Mouse (Mus musculus) liver, embryonic 13.5 days (tissue): ENCODE results near the gene Sri. TPM values are rescaled to one million over a fixed set of nuclear protein-coding genes. Genes with fewer than 3 reads are reported as not detected.

ENCODE experiments used
- ATAC-seq: fragments of 200-750 bp; cut with Nextera tagmentation; 2 replicates; pipeline ENCODE4 v1.8.0; 2017; ENCODE audit warnings: low read depth, mild to moderate bottlenecking, moderate number of reproducible peaks, moderate library complexity
- DNase-seq: peaks from one replicate; pipeline ENCODE4 v3.0.0; 2022
- H3K27ac ChIP-seq: fragments of 300-500 bp; sonication (generic); 2 replicates; pipeline ENCODE4 v1.5.1; 2015; ENCODE audit warnings: moderate library complexity, mild to moderate bottlenecking, inconsistent platforms
- H3K27me3 ChIP-seq: fragments of 300-500 bp; sonication (generic); 2 replicates; pipeline ENCODE4 v1.6.1; 2015; ENCODE audit warnings: mild to moderate bottlenecking, inconsistent platforms
- H3K36me3 ChIP-seq: fragments of 300-500 bp; sonication (generic); 2 replicates; pipeline ENCODE4 v1.6.1; 2015; ENCODE audit warnings: mild to moderate bottlenecking, inconsistent platforms
- H3K4me1 ChIP-seq: fragments of 300-500 bp; sonication (generic); replicated peaks from 2 replicates; pipeline ENCODE4 v1.6.1; 2015; ENCODE audit warnings: inconsistent platforms
- H3K4me2 ChIP-seq: fragments of 300-500 bp; sonication (generic); 2 replicates; pipeline ENCODE4 v1.6.1; 2015; ENCODE audit warnings: inconsistent platforms, mild to moderate bottlenecking, moderate library complexity
- H3K4me3 ChIP-seq: fragments of 300-500 bp; sonication (generic); replicated peaks from 2 replicates; pipeline ENCODE4 v1.5.1; 2015; ENCODE audit warnings: mild to moderate bottlenecking, inconsistent platforms
- H3K9ac ChIP-seq: fragments of 300-500 bp; sonication (generic); 2 replicates; pipeline ENCODE4 v1.6.1; 2015; ENCODE audit warnings: mild to moderate bottlenecking, inconsistent platforms
- H3K9me3 ChIP-seq: fragments of 300-500 bp; sonication (generic); replicated peaks from 2 replicates; pipeline ENCODE4 v1.6.1; 2016; ENCODE audit warnings: inconsistent platforms
- WGBS: fragments of 180-500 bp; shearing (Covaris S2); methylation state at CpG from one replicate; pipeline ENCODE4 v1.1.7; 2015; ENCODE audit not compliant: insufficient replicate concordance; 5-methylcytosine and 5-hydroxymethylcytosine counted together
- polyA plus RNA-seq: library from polyadenylated mRNA; unstranded; fragments of >200 nt; fragmentation: Nextera tagmentation; extraction: Ambion mirVana; gene quantifications from 2 replicates; pipeline ENCODE4 v1.2.1, GENCODE M21; 2015

The Sri gene
- polyA plus RNA-seq, 1 experiment from 2014 or later: 226 TPM

- Histone ChIP-seq H3K9ac (peak overlapping the region; percentile 94), H3K4me1 (peaks cover 36% of the 10 kb centered on the region), H3K36me3 (peaks cover 35% of the 10 kb centered on the region), H3K4me3 (peak overlapping the region; percentile 91), H3K4me2 (peak overlapping the region; percentile 78), H3K27me3 (no peaks in the 10 kb centered on the region), H3K9me3 (no peaks in the 10 kb centered on the region), H3K27ac (no peak overlapping the region)
- 79% methylated on average over 7 of the region's 7 CpGs for WGBS
- no peak for DNase-seq
- no peak for ATAC-seq
These were observed 12.2 kb downstream of the Sri start for GRCm38 (mm10) chr5:8058056-8058455.

- H3K4me2 ChIP-seq: peak overlapping the region; percentile 56
- WGBS: 90% methylated on average over 2 of the region's 2 CpGs
These were observed 16.6 kb downstream of the Sri start for GRCm38 (mm10) chr5:8062469-8062868.

GRCm38 (mm10) chr5:8063207-8063606 lies 17.3 kb downstream of the Sri start:
- H3K27ac ChIP-seq: peak overlapping the region; percentile 77

More at GRCm38 (mm10) chr5:8062469-8062868, 16.6 kb downstream of the Sri start:
- H3K27me3 ChIP-seq: no peaks in the 10 kb centered on the region
- ATAC-seq (no peak), DNase-seq (no peak)
- H3K9ac ChIP-seq: no peak overlapping the region
- peaks cover 79% of the 10 kb centered on the region for H3K36me3 ChIP-seq
- no peaks in the 10 kb centered on the region for H3K9me3 ChIP-seq
- peaks cover 33% of the 10 kb centered on the region for H3K4me1 ChIP-seq
- 0 out of 2 replicates have a peak overlapping the region, but pooled peaks have one; percentile 28 for H3K4me3 ChIP-seq
- peak overlapping the region; percentile 77 for H3K27ac ChIP-seq

GRCm38 (mm10) chr5:8073406-8073805 lies 27.5 kb downstream of the Sri start:
- Histone ChIP-seq H3K4me2 (no peak overlapping the region), H3K4me1 (no peaks in the 10 kb centered on the region), H3K27ac (no peak overlapping the region), H3K4me3 (no peak overlapping the region), H3K36me3 (peaks cover 29% of the 10 kb centered on the region), H3K9me3 (no peaks in the 10 kb centered on the region), H3K27me3 (no peaks in the 10 kb centered on the region), H3K9ac (no peak overlapping the region)
- DNase-seq: no peak
- no peak for ATAC-seq
- WGBS: 88% methylated on average over 9 of the region's 9 CpGs

More at GRCm38 (mm10) chr5:8063207-8063606, 17.3 kb downstream of the Sri start:
- ATAC-seq (peak; percentile 100), DNase-seq (peak; percentile 59)
- H3K36me3 ChIP-seq: peaks cover 80% of the 10 kb centered on the region
- 12% methylated on average over 6 of the region's 6 CpGs for WGBS
- peaks cover 25% of the 10 kb centered on the region for H3K4me1 ChIP-seq
- H3K9ac ChIP-seq: peak overlapping the region; percentile 42; the same call in 1 of the 2 replicates
- no peaks in the 10 kb centered on the region for H3K9me3 ChIP-seq
- H3K27me3 ChIP-seq: no peaks in the 10 kb centered on the region
- H3K4me3 ChIP-seq: peak overlapping the region; percentile 28; the same call in 1 of the 2 replicates
- peak overlapping the region; percentile 56 for H3K4me2 ChIP-seq

- Histone ChIP-seq H3K4me1 (no peaks in the 10 kb centered on the region), H3K27ac (no peak overlapping the region), H3K27me3 (no peaks in the 10 kb centered on the region), H3K4me3 (no peak overlapping the region), H3K4me2 (no peak overlapping the region), H3K36me3 (peaks cover 26% of the 10 kb centered on the region), H3K9ac (no peak overlapping the region), H3K9me3 (no peaks in the 10 kb centered on the region)
- ATAC-seq (no peak), DNase-seq (no peak)
- 85% methylated on average over 9 of the region's 9 CpGs for WGBS
These were observed 28.2 kb downstream of the Sri start for GRCm38 (mm10) chr5:8073901-8074561.

GRCm38 (mm10) chr5:8077481-8077880 lies 31.6 kb downstream of the Sri start:
- Histone ChIP-seq H3K27me3 (no peaks in the 10 kb centered on the region), H3K4me1 (no peaks in the 10 kb centered on the region), H3K9me3 (no peaks in the 10 kb centered on the region), H3K4me2 (no peak overlapping the region), H3K36me3 (peaks cover 3% of the 10 kb centered on the region; the same call in 1 of the 2 replicates), H3K27ac (no peak overlapping the region), H3K9ac (no peak overlapping the region), H3K4me3 (no peak overlapping the region)
- ATAC-seq (no peak), DNase-seq (no peak)
- 80% methylated on average over 8 of the region's 8 CpGs for WGBS

- ATAC-seq: peak; percentile 75; the same call in 1 of the 2 replicates
- no peak overlapping the region for H3K4me2 ChIP-seq
These were observed 37.1 kb downstream of the Sri start for GRCm38 (mm10) chr5:8082800-8083509.

GRCm38 (mm10) chr5:8085661-8086060 lies 39.8 kb downstream of the Sri start:
- H3K9ac ChIP-seq: no peak overlapping the region
- H3K27ac ChIP-seq: no peak overlapping the region

More at GRCm38 (mm10) chr5:8082800-8083509, 37.1 kb downstream of the Sri start:
- no peaks in the 10 kb centered on the region for H3K9me3 ChIP-seq
- no peak overlapping the region for H3K27ac ChIP-seq
- 51% methylated on average over 20 of the region's 20 CpGs for WGBS
- no peaks in the 10 kb centered on the region for H3K36me3 ChIP-seq
- no peak overlapping the region for H3K4me3 ChIP-seq
- no peak overlapping the region for H3K9ac ChIP-seq
- H3K4me1 ChIP-seq: no peaks in the 10 kb centered on the region; the same call in 1 of the 2 replicates
- DNase-seq: no peak
- H3K27me3 ChIP-seq: no peaks in the 10 kb centered on the region

GRCm38 (mm10) chr5:8088147-8088546 lies 42.3 kb downstream of the Sri start:
- ATAC-seq: no peak
- no peak overlapping the region for H3K9ac ChIP-seq

More at GRCm38 (mm10) chr5:8085661-8086060, 39.8 kb downstream of the Sri start:
- Histone ChIP-seq H3K4me2 (no peak overlapping the region), H3K27me3 (no peaks in the 10 kb centered on the region), H3K9me3 (no peaks in the 10 kb centered on the region), H3K4me3 (no peak overlapping the region), H3K36me3 (no peaks in the 10 kb centered on the region), H3K4me1 (no peaks in the 10 kb centered on the region; the same call in 1 of the 2 replicates)
- 64% methylated on average over 3 of the region's 3 CpGs for WGBS
- DNase-seq (no peak), ATAC-seq (no peak)

GRCm38 (mm10) chr5:8094921-8095320 lies 49.0 kb downstream of the Sri start:
- Histone ChIP-seq H3K4me1 (no peaks in the 10 kb centered on the region), H3K36me3 (no peaks in the 10 kb centered on the region), H3K9ac (no peak overlapping the region), H3K9me3 (no peaks in the 10 kb centered on the region), H3K4me3 (no peak overlapping the region), H3K4me2 (no peak overlapping the region), H3K27me3 (no peaks in the 10 kb centered on the region), H3K27ac (no peak overlapping the region)
- 68% methylated on average over 5 of the region's 5 CpGs for WGBS
- no peak for DNase-seq
- ATAC-seq: no peak

More at GRCm38 (mm10) chr5:8088147-8088546, 42.3 kb downstream of the Sri start:
- no peaks in the 10 kb centered on the region for H3K9me3 ChIP-seq
- H3K36me3 ChIP-seq: no peaks in the 10 kb centered on the region
- H3K27me3 ChIP-seq: no peaks in the 10 kb centered on the region
- H3K27ac ChIP-seq: no peak overlapping the region
- no peak overlapping the region for H3K4me3 ChIP-seq
- H3K4me2 ChIP-seq: no peak overlapping the region
- DNase-seq: no peak
- no peaks in the 10 kb centered on the region for H3K4me1 ChIP-seq
- 41% methylated on average over 3 of the region's 3 CpGs for WGBS

- no peaks in the 10 kb centered on the region for H3K36me3 ChIP-seq
- H3K4me2 ChIP-seq: no peak overlapping the region
- H3K9ac ChIP-seq: no peak overlapping the region
- DNase-seq (no peak), ATAC-seq (no peak)
- H3K4me3 ChIP-seq: no peak overlapping the region
- H3K27me3 ChIP-seq: no peaks in the 10 kb centered on the region
- 50% methylated on average over 1 of the region's 1 CpGs for WGBS
- no peaks in the 10 kb centered on the region for H3K4me1 ChIP-seq
- no peaks in the 10 kb centered on the region for H3K9me3 ChIP-seq
- H3K27ac ChIP-seq: no peak overlapping the region
These were observed 49.8 kb downstream of the Sri start for GRCm38 (mm10) chr5:8095689-8096088.
